ENCODE assay signal across 11 mouse cellular contexts in the genomic region with DNA sequence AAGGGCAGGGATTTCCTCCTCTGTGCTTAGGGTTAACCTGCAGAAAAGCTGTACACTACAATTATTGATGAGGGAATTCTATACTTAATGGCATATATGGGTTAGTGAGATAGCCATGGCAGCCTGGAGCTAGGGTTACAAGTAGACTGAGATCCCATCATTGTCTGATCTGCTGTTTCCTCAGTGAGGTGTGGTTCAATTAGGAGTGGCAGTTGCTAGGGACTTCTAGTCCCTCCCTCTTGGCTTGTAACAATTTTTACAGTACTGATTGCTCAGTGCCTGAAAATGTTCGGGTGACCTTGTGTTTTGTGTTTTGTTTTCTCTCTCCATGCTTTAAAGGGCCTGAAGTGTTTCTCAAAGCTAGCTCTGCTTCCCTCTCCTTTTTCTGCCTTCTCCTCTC. TPM values are rescaled to one million over a fixed set of nuclear protein-coding genes. Genes with fewer than 3 reads are reported as not detected.
DNase-seq lines count a peak whose midpoint lies in the region; ATAC-seq and TF ChIP-seq lines count a peak whose summit lies in the region.
"Had no signal": no experiment of that assay in that cellular context is flagged by ENCODE, and none has a peak within 500 bp of the region (broad histone marks: within the 10 kb centered on the region; RNA-seq: fewer than 3 reads in every experiment).

No protein-coding gene starts in this region.

- no peak overlapping the region for H3K27ac ChIP-seq in kidney, embryonic 15.5 days
- H3K27ac ChIP-seq in forebrain, embryonic 15.5 days (replicated peaks): peak overlapping the region; percentile 94; the same call in 1 of the 2 replicates
- no peak overlapping the region for H3K27ac ChIP-seq in limb, embryonic 13.5 days
- no peak overlapping the region for H3K27ac ChIP-seq in stomach, postnatal 0 days (replicated peaks)

- no peak overlapping the region for H3K9ac ChIP-seq in kidney, embryonic 15.5 days
- H3K9ac ChIP-seq in forebrain, embryonic 15.5 days (replicated peaks): peak overlapping the region; percentile 96
- H3K9ac ChIP-seq in limb, embryonic 13.5 days: no peak overlapping the region
- no peak overlapping the region for H3K9ac ChIP-seq in stomach, postnatal 0 days (ENCODE audit: low read length)
- H3K9ac ChIP-seq: liver, postnatal 0 days had no signal

- 0 out of 2 replicates have a peak, but pooled peaks cover 3% of the 10 kb centered on the region for H3K36me3 ChIP-seq in kidney, embryonic 15.5 days
- H3K36me3 ChIP-seq in forebrain, embryonic 15.5 days: peaks cover 4% of the 10 kb centered on the region; the same call in 1 of the 2 replicates
- peaks cover 3% of the 10 kb centered on the region for H3K36me3 ChIP-seq in limb, embryonic 13.5 days
- H3K36me3 ChIP-seq in stomach, postnatal 0 days (ENCODE audit: control insufficient read depth, insufficient read depth, low read length): no peaks in the 10 kb centered on the region

- TF ChIP-seq EP300 in stomach, postnatal 0 days (optimal IDR thresholded peaks at IDR 0.05): no peak

- ATAC-seq in kidney, embryonic 15.5 days (replicated peaks; ENCODE audit: low FRiP score): no peak
- ATAC-seq in forebrain, embryonic 15.5 days (replicated peaks): no peak
- ATAC-seq in limb, embryonic 13.5 days (ENCODE audit: low FRiP score, low read depth): no peak
- no peak for ATAC-seq in stomach, postnatal 0 days (ENCODE audit: low FRiP score, low TSS enrichment)
- ATAC-seq: liver, postnatal 0 days; Patski had no signal

- TF ChIP-seq CTCF in stomach, postnatal 0 days (IDR thresholded peaks at IDR 0.05; ENCODE audit: low read depth): no peak

- H3K4me3 ChIP-seq in kidney, embryonic 15.5 days (replicated peaks): no peak overlapping the region
- peak overlapping the region; percentile 88 for H3K4me3 ChIP-seq in forebrain, embryonic 15.5 days
- H3K4me3 ChIP-seq in limb, embryonic 13.5 days: peak overlapping the region; percentile 81; the same call in 1 of the 2 replicates
- H3K4me3 ChIP-seq in stomach, postnatal 0 days (ENCODE audit: low read depth, low read length): no peak overlapping the region

- 0 out of 2 replicates have a peak overlapping the region, but pooled peaks have one; percentile 92 for H3K4me2 ChIP-seq in kidney, embryonic 15.5 days
- peak overlapping the region; percentile 54 for H3K4me2 ChIP-seq in forebrain, embryonic 15.5 days (replicated peaks)
- peak overlapping the region; percentile 92 for H3K4me2 ChIP-seq in limb, embryonic 13.5 days (replicated peaks)
- no peak overlapping the region for H3K4me2 ChIP-seq in stomach, postnatal 0 days (replicated peaks; ENCODE audit: low read depth)

- 68% methylated on average over 1 of the region's 1 CpGs for WGBS in kidney, embryonic 15.5 days
- 24% methylated on average over 1 of the region's 1 CpGs for WGBS in forebrain, embryonic 15.5 days
- 64% methylated on average over 1 of the region's 1 CpGs for WGBS in limb, embryonic 13.5 days
- WGBS in stomach, postnatal 0 days: 63% methylated on average over 1 of the region's 1 CpGs

- H3K4me1 ChIP-seq in kidney, embryonic 15.5 days: peaks cover 18% of the 10 kb centered on the region
- peaks cover 34% of the 10 kb centered on the region for H3K4me1 ChIP-seq in forebrain, embryonic 15.5 days
- peaks cover 23% of the 10 kb centered on the region for H3K4me1 ChIP-seq in limb, embryonic 13.5 days
- H3K4me1 ChIP-seq in stomach, postnatal 0 days (replicated peaks; ENCODE audit: control insufficient read depth, insufficient read depth): 0 out of 2 replicates have a peak, but pooled peaks cover 2% of the 10 kb centered on the region

- no peak for DNase-seq in kidney, postnatal 36 days
- DNase-seq in retina, embryonic 14.5 days (ENCODE audit: low spot score): peak; percentile 38
- no peak for DNase-seq in right cerebral cortex, postnatal 14 days
- no peak for DNase-seq in right cerebral cortex, adult 2 months (ENCODE audit: low spot score in 2 of 2)
- no peak for DNase-seq in stomach, postnatal 0 days (ENCODE audit: low spot score)
- DNase-seq: kidney, adult 11 months; liver, postnatal 0 days had no signal

- no peaks in the 10 kb centered on the region for H3K9me3 ChIP-seq in kidney, embryonic 15.5 days (replicated peaks)
- H3K9me3 ChIP-seq in forebrain, embryonic 15.5 days: no peaks in the 10 kb centered on the region
- H3K9me3 ChIP-seq in limb, embryonic 13.5 days: no peaks in the 10 kb centered on the region
- H3K9me3 ChIP-seq in stomach, postnatal 0 days (ENCODE audit: control insufficient read depth, low read length): no peaks in the 10 kb centered on the region

- peaks cover 27% of the 10 kb centered on the region for H3K27me3 ChIP-seq in kidney, embryonic 15.5 days
- no peaks in the 10 kb centered on the region for H3K27me3 ChIP-seq in forebrain, embryonic 15.5 days
- no peaks in the 10 kb centered on the region for H3K27me3 ChIP-seq in limb, embryonic 13.5 days
- H3K27me3 ChIP-seq in stomach, postnatal 0 days (ENCODE audit: control insufficient read depth, insufficient read depth, low read length): peaks cover 4% of the 10 kb centered on the region; the same call in 1 of the 2 replicates
- H3K27me3 ChIP-seq: Patski had no signal

RNA-seq across cellular contexts. Expression of a gene that starts 2.1 kb away (rescaled TPM):
- 6.0 and 6.7 TPM in 2 replicates for polyA plus RNA-seq in kidney, embryonic 15.5 days (2015; fragmentation: Nextera tagmentation; extraction: Ambion mirVana)
- 171 and 172 TPM in 2 replicates for polyA plus RNA-seq in forebrain, embryonic 15.5 days (2015; fragmentation: Nextera tagmentation; extraction: Ambion mirVana)
- 8.4 and 9.2 TPM in 2 replicates for polyA plus RNA-seq in limb, embryonic 13.5 days (2015; fragmentation: Nextera tagmentation; extraction: Ambion mirVana)
- 2.8 TPM in 2 replicates for polyA plus RNA-seq in stomach, postnatal 0 days (2015; fragmentation: Nextera tagmentation; extraction: Ambion mirVana)

Comparison
In these comparisons a context has a peak if more than half of its experiments do, and no peak if none do; other contexts are left out.
1. H3K4me3 ChIP-seq: peak in forebrain, embryonic 15.5 days (single experiment) and limb, embryonic 13.5 days (single experiment); none in kidney, embryonic 15.5 days (single experiment) and stomach, postnatal 0 days (single experiment).
2. RNA of a gene that starts 2.1 kb away (polyA plus RNA-seq): 171 to 172 TPM in forebrain, embryonic 15.5 days; 8.4 to 9.2 TPM in limb, embryonic 13.5 days, 6.0 to 6.7 TPM in kidney, embryonic 15.5 days and 2.8 TPM in stomach, postnatal 0 days; every median in the first group is over 10 times any median in the second.